Mouse (Mus musculus): ENCODE data around the gene Ifnar1. TPM values are rescaled to one million over a fixed set of nuclear protein-coding genes. Genes with fewer than 3 reads are reported as not detected.

The Ifnar1 gene
- polyA plus RNA-seq, 1 experiment from 2014 or later = 46.5 TPM

- Histone ChIP-seq H3K9me3 (no peaks in the 10 kb centered on the region), H3K4me2 (no peak overlapping the region), H3K27ac (replicated peaks) (no peak overlapping the region), H3K4me1 (replicated peaks) (peaks cover 21% of the 10 kb centered on the region), H3K27me3 (no peaks in the 10 kb centered on the region), H3K4me3 (no peak overlapping the region), H3K36me3 (peaks cover 35% of the 10 kb centered on the region), H3K9ac (no peak overlapping the region)
- no peak for ATAC-seq (ENCODE audit: low read depth)
- WGBS = 95% methylated on average over 2 of the region's 2 CpGs
Observed at GRCm38 (mm10) chr16:91488066-91488465, 3.0 kb downstream of the Ifnar1 start.

GRCm38 (mm10) chr16:91490897-91491296 is 5.9 kb downstream of the Ifnar1 start:
- H3K4me2 ChIP-seq = no peak overlapping the region
- H3K27ac ChIP-seq (replicated peaks) = no peak overlapping the region
- no peaks in the 10 kb centered on the region for H3K9me3 ChIP-seq
- WGBS = 91% methylated on average over 4 of the region's 4 CpGs
- peaks cover 63% of the 10 kb centered on the region for H3K36me3 ChIP-seq
- no peak for ATAC-seq (ENCODE audit: low read depth)
- H3K4me3 ChIP-seq = no peak overlapping the region
- H3K9ac ChIP-seq = no peak overlapping the region
- H3K27me3 ChIP-seq = no peaks in the 10 kb centered on the region
- H3K4me1 ChIP-seq (replicated peaks) = peaks cover 15% of the 10 kb centered on the region

- H3K9ac ChIP-seq = no peak overlapping the region
- no peaks in the 10 kb centered on the region for H3K27me3 ChIP-seq
- H3K9me3 ChIP-seq = no peaks in the 10 kb centered on the region
- peaks cover 9% of the 10 kb centered on the region for H3K4me1 ChIP-seq (replicated peaks)
- ATAC-seq (ENCODE audit: low read depth) = no peak
- no peak overlapping the region for H3K4me2 ChIP-seq
- no peak overlapping the region for H3K27ac ChIP-seq (replicated peaks)
- peaks cover 69% of the 10 kb centered on the region for H3K36me3 ChIP-seq
- WGBS = 94% methylated on average over 3 of the region's 3 CpGs
- H3K4me3 ChIP-seq = no peak overlapping the region
Observed at GRCm38 (mm10) chr16:91491473-91491872, 6.4 kb downstream of the Ifnar1 start.

- no peak overlapping the region for H3K4me3 ChIP-seq
- no peak overlapping the region for H3K4me2 ChIP-seq
- no peak for ATAC-seq (ENCODE audit: low read depth)
- no peaks in the 10 kb centered on the region for H3K4me1 ChIP-seq (replicated peaks)
- no peak overlapping the region for H3K9ac ChIP-seq
- WGBS = 93% methylated on average over 4 of the region's 4 CpGs
- no peaks in the 10 kb centered on the region for H3K27me3 ChIP-seq
- peaks cover 95% of the 10 kb centered on the region for H3K36me3 ChIP-seq
- no peaks in the 10 kb centered on the region for H3K9me3 ChIP-seq
- H3K27ac ChIP-seq (replicated peaks) = no peak overlapping the region
Observed at GRCm38 (mm10) chr16:91495501-91495900, 10.5 kb downstream of the Ifnar1 start.

- no peaks in the 10 kb centered on the region for H3K4me1 ChIP-seq (replicated peaks)
- no peak overlapping the region for H3K27ac ChIP-seq (replicated peaks)
- H3K4me2 ChIP-seq = no peak overlapping the region
- no peaks in the 10 kb centered on the region for H3K27me3 ChIP-seq
- 95% methylated on average over 17 of the region's 17 CpGs for WGBS
- H3K9me3 ChIP-seq = no peaks in the 10 kb centered on the region
- ATAC-seq (ENCODE audit: low read depth) = no peak
- H3K36me3 ChIP-seq = peaks cover 95% of the 10 kb centered on the region
- no peak overlapping the region for H3K9ac ChIP-seq
- no peak overlapping the region for H3K4me3 ChIP-seq
Observed at GRCm38 (mm10) chr16:91496206-91496605, 11.2 kb downstream of the Ifnar1 start.

GRCm38 (mm10) chr16:91496766-91497165 is 11.7 kb downstream of the Ifnar1 start:
- no peaks in the 10 kb centered on the region for H3K4me1 ChIP-seq (replicated peaks)
- 91% methylated on average over 3 of the region's 3 CpGs for WGBS

GRCm38 (mm10) chr16:91498041-91498440 is 13.0 kb downstream of the Ifnar1 start:
- WGBS = 92% methylated on average over 7 of the region's 7 CpGs
- Histone ChIP-seq H3K36me3 (peaks cover 92% of the 10 kb centered on the region), H3K4me1 (replicated peaks) (no peaks in the 10 kb centered on the region), H3K27ac (replicated peaks) (no peak overlapping the region), H3K9me3 (no peaks in the 10 kb centered on the region), H3K9ac (no peak overlapping the region), H3K27me3 (no peaks in the 10 kb centered on the region), H3K4me2 (no peak overlapping the region), H3K4me3 (no peak overlapping the region)
- no peak for ATAC-seq (ENCODE audit: low read depth)

More at GRCm38 (mm10) chr16:91496766-91497165, 11.7 kb downstream of the Ifnar1 start:
- ATAC-seq (ENCODE audit: low read depth) = no peak
- no peak overlapping the region for H3K4me2 ChIP-seq
- peaks cover 96% of the 10 kb centered on the region for H3K36me3 ChIP-seq
- no peak overlapping the region for H3K27ac ChIP-seq (replicated peaks)
- no peak overlapping the region for H3K4me3 ChIP-seq
- H3K27me3 ChIP-seq = no peaks in the 10 kb centered on the region
- H3K9me3 ChIP-seq = no peaks in the 10 kb centered on the region
- H3K9ac ChIP-seq = no peak overlapping the region

- Histone ChIP-seq H3K27ac (replicated peaks) (no peak overlapping the region), H3K9me3 (no peaks in the 10 kb centered on the region), H3K27me3 (no peaks in the 10 kb centered on the region), H3K4me2 (no peak overlapping the region), H3K36me3 (peaks cover 80% of the 10 kb centered on the region), H3K4me1 (replicated peaks) (no peaks in the 10 kb centered on the region), H3K4me3 (no peak overlapping the region), H3K9ac (no peak overlapping the region)
- WGBS = 91% methylated on average over 7 of the region's 7 CpGs
- no peak for ATAC-seq (ENCODE audit: low read depth)
Observed at GRCm38 (mm10) chr16:91504701-91505100, 19.7 kb downstream of the Ifnar1 start.

- Histone ChIP-seq H3K4me1 (replicated peaks) (no peaks in the 10 kb centered on the region), H3K27me3 (no peaks in the 10 kb centered on the region), H3K27ac (replicated peaks) (no peak overlapping the region), H3K9ac (no peak overlapping the region), H3K36me3 (peaks cover 80% of the 10 kb centered on the region), H3K4me3 (no peak overlapping the region), H3K9me3 (no peaks in the 10 kb centered on the region), H3K4me2 (no peak overlapping the region)
- 91% methylated on average over 15 of the region's 15 CpGs for WGBS
- ATAC-seq (ENCODE audit: low read depth) = no peak
Observed at GRCm38 (mm10) chr16:91505116-91505601, 20.1 kb downstream of the Ifnar1 start.

- Histone ChIP-seq H3K4me2 (no peak overlapping the region), H3K9ac (no peak overlapping the region), H3K4me1 (replicated peaks) (no peaks in the 10 kb centered on the region), H3K27ac (replicated peaks) (no peak overlapping the region), H3K4me3 (no peak overlapping the region), H3K27me3 (no peaks in the 10 kb centered on the region), H3K9me3 (no peaks in the 10 kb centered on the region), H3K36me3 (peaks cover 72% of the 10 kb centered on the region)
- 95% methylated on average over 12 of the region's 12 CpGs for WGBS
- no peak for ATAC-seq (ENCODE audit: low read depth)
Observed at GRCm38 (mm10) chr16:91506396-91506795, 21.4 kb downstream of the Ifnar1 start.

GRCm38 (mm10) chr16:91512161-91512787 is 27.2 kb downstream of the Ifnar1 start:
- Histone ChIP-seq H3K4me1 (replicated peaks) (no peaks in the 10 kb centered on the region), H3K36me3 (peaks cover 21% of the 10 kb centered on the region), H3K27me3 (no peaks in the 10 kb centered on the region), H3K9ac (no peak overlapping the region), H3K4me3 (no peak overlapping the region), H3K9me3 (no peaks in the 10 kb centered on the region), H3K27ac (replicated peaks) (no peak overlapping the region), H3K4me2 (no peak overlapping the region)
- ATAC-seq (ENCODE audit: low read depth) = no peak
- WGBS = 32% methylated on average over 7 of the region's 7 CpGs

GRCm38 (mm10) chr16:91513099-91513498 is 28.1 kb downstream of the Ifnar1 start:
- H3K9me3 ChIP-seq = no peaks in the 10 kb centered on the region
- 89% methylated on average over 6 of the region's 6 CpGs for WGBS
- H3K4me1 ChIP-seq (replicated peaks) = no peaks in the 10 kb centered on the region
- H3K27me3 ChIP-seq = no peaks in the 10 kb centered on the region
- peaks cover 14% of the 10 kb centered on the region for H3K36me3 ChIP-seq
- no peak overlapping the region for H3K4me2 ChIP-seq
- ATAC-seq (ENCODE audit: low read depth) = no peak
- no peak overlapping the region for H3K27ac ChIP-seq (replicated peaks)
- no peak overlapping the region for H3K9ac ChIP-seq
- no peak overlapping the region for H3K4me3 ChIP-seq

GRCm38 (mm10) chr16:91517020-91517419 is 32.0 kb downstream of the Ifnar1 start:
- H3K4me2 ChIP-seq = no peak overlapping the region
- H3K4me3 ChIP-seq = no peak overlapping the region
- no peaks in the 10 kb centered on the region for H3K9me3 ChIP-seq
- no peak for ATAC-seq (ENCODE audit: low read depth)
- 87% methylated on average over 7 of the region's 7 CpGs for WGBS
- H3K27me3 ChIP-seq = no peaks in the 10 kb centered on the region
- H3K9ac ChIP-seq = no peak overlapping the region
- H3K27ac ChIP-seq (replicated peaks) = no peak overlapping the region
- no peaks in the 10 kb centered on the region for H3K4me1 ChIP-seq (replicated peaks)
- H3K36me3 ChIP-seq = no peaks in the 10 kb centered on the region
